ENCODE assay signal across 25 mouse cellular contexts in the genomic region with DNA sequence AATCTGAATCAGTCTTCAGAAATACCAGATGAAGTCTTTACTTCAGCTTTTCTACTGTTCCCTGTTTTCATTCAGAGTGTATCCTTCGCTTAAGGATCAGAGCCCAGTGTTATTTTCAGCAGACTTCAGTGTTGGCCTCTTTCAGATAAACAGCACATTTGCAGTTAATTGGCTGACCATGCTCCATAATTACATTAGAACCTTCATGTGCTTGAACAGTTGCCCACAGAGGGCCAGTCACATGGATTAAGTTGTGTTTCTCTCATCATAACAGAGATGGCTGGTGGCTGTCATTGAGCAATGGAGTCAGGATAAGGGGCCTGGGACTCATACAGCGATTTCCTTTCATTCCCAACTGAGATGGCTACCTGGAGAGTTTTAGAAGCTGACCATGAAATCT.
DNase-seq lines count a peak whose midpoint lies in the region; TF ChIP-seq lines count a peak whose summit lies in the region.
"Had no signal": no experiment of that assay in that cellular context is flagged by ENCODE, and none has a peak within 500 bp of the region (broad histone marks: within the 10 kb centered on the region; RNA-seq: fewer than 3 reads in every experiment).

No protein-coding gene starts in this region.

- peaks cover 2% of the 10 kb centered on the region for H3K4me1 ChIP-seq in liver, adult 2 months (ENCODE audit: control insufficient read depth, insufficient read depth, low read length)

- no peaks in the 10 kb centered on the region for H3K27me3 ChIP-seq in liver, adult 2 months (ENCODE audit: control insufficient read depth, insufficient read depth, low read length)
- H3K27me3 ChIP-seq: CH12.LX; heart, embryonic 12.5 days; heart, embryonic 15.5 days had no signal

- no peak for TF ChIP-seq POLR2A in liver, adult 2 months (IDR thresholded peaks at IDR 0.05; ENCODE audit: extremely low read depth, insufficient read depth, low read length)

- no peak for TF ChIP-seq CTCF in liver, adult 2 months (IDR thresholded peaks at IDR 0.05; ENCODE audit: low read depth, low read length)

- no peak overlapping the region for H3K27ac ChIP-seq in liver, adult 2 months (replicated peaks; ENCODE audit: insufficient read depth, low read depth, low read length)
- H3K27ac ChIP-seq: forebrain, embryonic 13.5 days; heart, embryonic 15.5 days; hindbrain, embryonic 14.5 days; hindbrain, postnatal 0 days had no signal

- DNase-seq in liver, adult 2 months (ENCODE audit: extremely low read depth, low read depth, low spot score): peak; percentile 21
- DNase-seq in liver: no peak
- peak; percentile 21 for DNase-seq in brain, adult 2 months (ENCODE audit: low read depth, low spot score)
- peak; percentile 64 for DNase-seq in retina, postnatal 1 day
- DNase-seq in gastrocnemius, postnatal 10 days: no peak
- no peak for DNase-seq in adrenal gland, adult 8-10 months
- DNase-seq: adrenal gland, postnatal 25 days; B cell, adult 2 months; cerebellum, adult 11-12 months; cerebellum, adult 8-10 months; cerebellum, postnatal 14 days; gastrocnemius, postnatal 14 days; heart, adult 11 months; heart, postnatal 10 days; heart, postnatal 36 days; kidney, adult 18-20 months had no signal

- no peaks in the 10 kb centered on the region for H3K36me3 ChIP-seq in liver, adult 2 months (ENCODE audit: control insufficient read depth, insufficient read depth, low read length)
- H3K36me3 ChIP-seq: forebrain, embryonic 10.5 days; G1E; heart, embryonic 12.5 days; heart, embryonic 15.5 days; hindbrain, embryonic 10.5 days had no signal

- 85% methylated on average over 2 of the region's 2 CpGs for WGBS in liver, adult 2 months

- H3K79me2 ChIP-seq in liver, adult 2 months (ENCODE audit: control insufficient read depth, insufficient read depth, low read length): no peaks in the 10 kb centered on the region

- H3K4me3 ChIP-seq in liver, adult 2 months (ENCODE audit: insufficient read depth, low read depth, low read length): no peak overlapping the region
- H3K4me3 ChIP-seq: forebrain, embryonic 10.5 days; forebrain, embryonic 13.5 days; heart, embryonic 12.5 days; heart, embryonic 15.5 days; hindbrain, embryonic 10.5 days had no signal

- no peak overlapping the region for H3K9ac ChIP-seq in liver, adult 2 months (ENCODE audit: low read depth, low read length)
- H3K9ac ChIP-seq: forebrain, embryonic 13.5 days; heart, embryonic 12.5 days; heart, embryonic 15.5 days; hindbrain, embryonic 14.5 days had no signal

Comparison
In these comparisons a context has a peak if more than half of its experiments do, and no peak if none do; other contexts are left out.
1. DNase-seq: peak in liver, adult 2 months (single experiment), brain, adult 2 months (single experiment) and retina, postnatal 1 day (single experiment); none in liver (single experiment), gastrocnemius, postnatal 10 days (single experiment) and adrenal gland, adult 8-10 months (single experiment).